Mouse (Mus musculus) spleen, postnatal 36 days (tissue): ENCODE results near the gene Dnajc9.

Experiments used
- DNase-seq, 2 experiments: peaks; one replicate each; pipeline ENCODE4 v3.0.0; 2022; ENCODE audit warnings: low spot score in 2 of 2, mixed read lengths in 1 of 2

The Dnajc9 gene

DNA sequence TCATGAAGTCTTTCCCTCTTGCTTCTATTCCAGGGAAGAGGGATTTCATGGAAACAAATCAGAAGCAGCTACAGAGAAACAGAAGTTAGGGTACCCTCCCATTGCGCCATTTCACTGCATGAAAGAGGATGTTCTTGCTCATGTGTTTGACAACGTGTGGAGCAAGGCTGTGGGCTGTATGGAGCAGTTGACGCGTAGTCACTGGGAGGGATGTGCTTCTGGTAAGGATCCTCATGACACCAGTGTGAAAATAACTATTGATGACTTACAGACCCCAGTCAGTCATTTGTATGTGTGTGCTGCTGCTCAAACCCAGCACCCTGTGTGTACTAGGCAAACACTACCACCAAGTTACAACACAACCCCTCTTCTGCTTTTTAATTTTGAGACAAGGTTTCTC, 25.5 kb downstream of the Dnajc9 start:
- no peak for DNase-seq

DNA sequence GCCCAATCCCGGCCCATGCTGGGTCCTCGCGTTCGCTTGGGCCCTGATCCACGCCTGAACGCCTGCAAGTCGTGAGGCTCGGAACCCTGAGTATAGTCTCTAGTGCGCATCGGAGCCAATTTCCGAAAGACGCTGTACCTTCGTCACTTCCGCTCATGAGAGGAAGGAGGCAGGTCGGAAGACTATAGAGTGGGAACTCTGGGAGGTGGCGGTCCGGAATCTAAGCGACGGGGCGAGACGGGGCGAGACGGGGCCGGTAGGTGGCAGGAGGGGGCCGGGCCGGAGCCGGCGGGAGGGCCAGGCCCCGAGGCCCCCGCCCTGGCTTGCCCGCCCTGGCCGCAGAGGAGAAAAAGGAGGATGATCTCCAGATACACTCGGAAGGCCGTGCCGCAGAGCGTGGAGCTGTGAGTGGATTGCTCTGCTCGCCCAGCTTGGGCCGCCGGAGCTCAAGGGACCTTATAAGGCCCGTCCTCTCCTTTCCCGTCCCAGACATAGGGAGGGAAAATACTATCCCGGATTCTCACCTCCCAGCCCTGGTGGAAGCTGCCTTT, 40.6 kb downstream of the Dnajc9 start, which contains the start of the genes Ecd and Fam149b:
TSS of gene Ecd (minus strand) at position 131 of the 551 bp plus-strand sequence.
TSS of gene Fam149b (plus strand) at position 172 of the 551 bp plus-strand sequence.
- peak; percentile 90 to 94 for DNase-seq

- DNase-seq: no peak
Observed at GRCm38 (mm10) chr14:20347441-20347990, 41.2 kb downstream of the Dnajc9 start.

DNA sequence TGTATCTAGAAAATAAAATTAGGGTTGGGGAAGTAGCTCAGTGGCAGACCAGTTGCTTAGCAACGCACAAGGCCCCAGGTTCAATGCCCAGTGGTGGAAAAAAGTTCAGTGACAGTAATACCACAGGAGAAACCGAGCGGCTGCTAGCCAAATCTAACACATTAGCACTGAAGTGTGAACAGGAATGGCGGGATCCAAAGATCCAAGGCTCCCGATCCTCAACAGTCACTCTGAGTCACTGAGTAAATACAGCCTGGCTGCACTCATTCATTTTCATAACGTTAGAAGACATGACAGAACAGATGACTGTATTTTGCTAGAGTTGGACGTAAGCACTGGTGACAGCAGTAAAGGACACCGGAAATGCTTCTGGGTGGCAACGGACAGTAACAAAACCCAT, 42.8 kb downstream of the Dnajc9 start:
- DNase-seq: no peak

GRCm38 (mm10) chr14:20340866-20341265, 47.8 kb downstream of the Dnajc9 start:
- peak in 1 of 2 experiments; percentile 41 for DNase-seq

GRCm38 (mm10) chr14:20340149-20340548, 48.6 kb downstream of the Dnajc9 start:
- DNase-seq: peak; percentile 15 to 23

DNA sequence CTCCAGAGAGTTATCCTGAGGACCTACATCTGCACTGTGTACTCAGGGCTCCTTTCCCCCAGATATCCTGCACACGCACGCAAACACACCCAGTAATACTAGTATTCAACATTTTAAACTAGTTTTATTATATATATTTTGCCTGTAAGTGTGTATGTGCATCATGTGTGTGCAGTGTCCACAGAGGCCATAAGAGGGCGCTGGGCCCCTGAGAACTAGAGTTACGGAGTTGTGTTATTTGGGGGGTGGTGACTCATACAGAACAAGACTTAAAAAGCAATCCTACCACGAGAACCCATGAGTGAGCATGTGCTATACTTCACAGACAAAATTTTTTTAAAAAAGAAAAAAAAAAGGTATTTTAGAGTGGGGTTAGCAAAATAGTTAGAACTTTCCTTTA, 49.3 kb downstream of the Dnajc9 start:
- no peak for DNase-seq
